Mouse (Mus musculus) adrenal gland (tissue): Measurements from ENCODE around the gene Polm.
"Not testable (repeated sequence)": the region's sequence is repeated elsewhere in the genome, so short reads cannot be mapped to it uniquely, and the experiment has no call there.

Experiments used
- intact Hi-C: fragments of 180-260 bp; cut with DNase I; formaldehyde crosslinking; loops from one replicate; pipeline ENCODE4 v1.15.1; 2025

Polm gene

GRCm38 (mm10) chr11:5855902-5856301, 18.1 kb upstream of the Polm start:
- intact Hi-C loops, result no loop called here

DNA sequence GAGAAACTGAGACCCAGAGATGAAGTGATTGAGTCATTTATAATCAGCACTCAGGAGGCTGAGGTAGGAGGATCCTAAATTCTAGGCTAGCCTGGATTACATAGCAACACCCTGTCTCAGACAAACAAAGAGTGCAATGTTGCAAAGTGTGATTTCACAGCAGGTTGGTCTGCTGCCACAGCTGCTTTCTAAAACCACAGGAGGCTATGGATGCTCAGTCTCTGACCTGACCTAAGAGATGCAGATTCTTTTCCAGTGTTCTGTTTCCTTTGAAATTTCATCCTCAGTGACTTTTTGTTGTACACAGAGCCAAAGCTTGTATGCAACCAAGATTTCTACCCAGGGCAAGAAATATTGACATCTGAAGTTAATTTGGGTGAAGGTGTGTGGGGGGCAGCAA, 17.7 kb upstream of the Polm start:
- intact Hi-C loops, result no loop called here

- intact Hi-C loops, result no loop called here
Observed at GRCm38 (mm10) chr11:5852314-5852713, 14.5 kb upstream of the Polm start.

DNA sequence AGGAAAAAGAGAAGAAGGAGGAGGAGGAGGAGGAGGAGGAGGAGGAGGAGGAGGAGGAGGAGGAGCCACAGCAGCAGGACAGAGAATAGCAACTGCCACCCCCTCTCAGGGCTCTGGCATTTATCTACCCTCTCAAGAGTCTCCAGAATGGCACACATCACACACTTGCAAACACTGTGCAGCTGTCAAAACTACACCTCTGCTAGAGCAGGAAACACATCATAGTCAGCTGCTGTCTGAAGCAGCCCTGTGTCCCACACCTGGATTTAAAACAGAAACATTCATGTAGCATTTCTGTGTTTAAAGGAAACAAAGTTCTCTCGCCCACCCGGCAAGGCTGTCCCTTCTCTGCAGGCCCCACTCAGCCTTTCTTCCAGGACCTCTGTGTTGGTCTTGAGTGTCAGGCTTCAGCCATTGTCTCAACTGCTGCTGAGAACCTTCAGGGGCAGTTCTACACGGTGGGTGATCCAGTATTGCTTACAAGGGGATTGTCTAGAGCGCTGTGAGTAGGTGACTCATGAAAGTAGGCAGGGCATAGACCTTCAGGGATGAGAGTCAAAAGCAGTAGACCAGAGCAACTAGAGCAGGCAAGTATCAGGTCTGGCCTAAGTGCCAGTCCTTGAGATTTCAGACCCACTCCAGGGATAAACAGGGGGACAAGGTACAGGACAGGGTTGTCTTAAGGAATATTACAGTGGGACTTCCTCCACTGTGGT, 13.4 kb upstream of the Polm start:
- intact Hi-C loops, result no loop called here

DNA sequence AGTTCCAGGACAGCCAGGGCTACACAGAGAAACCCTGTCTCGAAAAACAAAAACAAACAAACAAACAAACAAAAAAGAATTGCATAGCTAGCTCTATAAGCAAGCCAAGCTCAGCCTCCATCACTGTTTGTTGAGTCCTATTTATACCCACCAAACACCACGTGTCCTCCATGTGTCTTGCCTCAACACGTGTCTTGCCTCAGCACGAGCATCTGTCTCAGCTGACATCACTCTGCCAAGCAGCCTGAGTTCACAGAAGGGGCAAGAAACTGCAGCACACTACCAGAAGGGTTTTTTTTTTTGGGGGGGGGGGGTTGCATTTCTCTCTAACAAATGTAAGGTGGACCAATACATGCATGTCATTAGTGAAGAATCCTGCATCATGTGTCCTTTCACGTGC, 12.6 kb upstream of the Polm start:
- intact Hi-C loops, result no loop called here

DNA sequence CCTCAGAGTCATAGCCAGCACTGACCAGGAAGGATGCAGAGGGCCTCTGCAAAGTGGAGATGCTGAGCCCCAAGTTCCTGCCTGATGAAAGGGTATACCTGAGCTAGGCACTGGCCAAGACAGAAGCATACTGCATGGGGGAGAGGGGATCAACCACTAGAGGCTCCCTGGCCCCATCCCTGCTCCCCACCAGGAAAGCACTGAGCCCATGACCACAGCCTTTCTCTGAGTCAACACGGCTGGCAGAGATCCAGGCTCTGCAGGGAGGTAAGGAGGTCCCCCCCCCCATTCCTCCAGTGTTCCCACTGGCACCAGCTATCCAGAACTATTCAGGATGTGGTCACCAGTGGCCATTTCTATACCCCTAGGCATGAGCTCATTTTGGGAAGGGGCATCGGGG, 11.5 kb upstream of the Polm start:
- intact Hi-C loops, result no loop called here

- intact Hi-C loops, result no loop called here
Observed at GRCm38 (mm10) chr11:5848741-5849140, 10.9 kb upstream of the Polm start.

- intact Hi-C loops, result no loop called here
Observed at GRCm38 (mm10) chr11:5846639-5847345, 9.0 kb upstream of the Polm start.

DNA sequence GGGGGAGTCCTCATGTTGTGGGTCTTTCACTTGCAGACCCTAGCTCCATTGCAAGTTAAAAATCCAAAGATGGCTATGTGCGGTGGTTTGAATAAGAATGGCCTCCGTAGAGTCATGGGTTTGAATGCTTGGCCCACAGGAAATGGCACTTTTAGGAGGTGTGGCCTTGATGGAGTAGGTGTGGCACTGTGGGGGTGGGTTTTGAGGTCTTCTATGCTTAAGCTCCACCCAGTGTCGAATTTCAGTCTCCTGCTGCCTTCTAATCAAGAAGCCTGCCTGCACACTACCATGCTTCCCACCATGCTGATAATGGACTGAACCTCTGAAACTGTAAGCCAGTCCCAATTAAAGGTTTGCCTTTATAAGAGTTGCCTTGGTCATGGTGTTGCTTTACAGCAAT, 5.3 kb upstream of the Polm start:
- intact Hi-C loops, result no loop called here

- intact Hi-C loops, result no loop called here
Observed at GRCm38 (mm10) chr11:5841751-5842150, 3.9 kb upstream of the Polm start.

GRCm38 (mm10) chr11:5840346-5840745, 2.5 kb upstream of the Polm start:
- intact Hi-C loops, result no loop called here

DNA sequence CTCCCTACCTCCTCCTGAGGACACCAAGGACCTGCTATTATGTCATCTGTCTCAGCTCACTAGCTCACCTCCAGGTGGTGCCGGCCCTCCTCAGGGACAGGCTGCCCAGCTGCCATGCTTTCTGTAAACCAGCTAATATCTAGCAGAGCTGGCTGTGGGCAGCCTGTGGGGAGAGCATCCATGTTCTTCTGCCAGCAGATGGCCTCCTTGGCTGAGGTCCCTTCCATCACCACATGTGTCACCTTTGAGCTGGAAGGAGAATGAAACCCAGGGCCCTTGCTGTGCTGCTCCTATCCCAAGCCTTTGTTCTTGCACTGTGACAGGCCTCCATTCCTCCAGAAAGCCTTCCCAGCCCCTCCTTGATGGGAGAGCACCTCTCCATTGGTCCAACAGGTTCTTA, 1.7 kb downstream of the Polm start:
- intact Hi-C loops, result loop anchor here (5.0 kb wide), 1 partner anchor 46 kb away; no protein-coding TSS in a partner anchor

GRCm38 (mm10) chr11:5835057-5835456, 2.8 kb downstream of the Polm start:
- intact Hi-C loops, result loop anchor here (5.0 kb wide), 1 partner anchor 47 kb away; no protein-coding TSS in a partner anchor

GRCm38 (mm10) chr11:5834506-5834905, 3.3 kb downstream of the Polm start:
- intact Hi-C loops, result no loop called here

GRCm38 (mm10) chr11:5829327-5829726, 8.5 kb downstream of the Polm start:
- intact Hi-C loops, result no loop called here

GRCm38 (mm10) chr11:5828509-5829191, 9.2 kb downstream of the Polm start:
- intact Hi-C loops, result no loop called here

GRCm38 (mm10) chr11:5827931-5828330, 9.9 kb downstream of the Polm start:
- intact Hi-C loops, result no loop called here

DNA sequence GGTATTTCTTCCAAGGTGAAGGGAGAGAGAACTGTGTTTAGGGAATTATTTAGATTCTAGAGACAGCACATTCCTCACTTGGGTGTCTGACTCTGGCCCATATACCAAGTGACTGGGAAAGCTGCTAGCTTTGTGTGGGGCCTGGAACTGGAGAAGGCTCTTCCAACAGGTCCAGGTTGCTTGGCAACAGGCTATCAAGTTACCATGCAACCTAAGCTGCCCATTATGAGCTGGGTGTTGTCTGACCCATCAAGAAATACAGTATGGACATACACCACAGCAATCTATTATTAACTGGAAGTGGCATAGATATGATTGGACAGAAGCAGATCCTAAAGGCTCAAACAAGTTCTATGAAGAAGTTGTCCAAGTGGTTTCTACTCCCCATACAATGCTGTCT, 12.4 kb downstream of the Polm start:
- intact Hi-C loops, result no loop called here

GRCm38 (mm10) chr11:5819223-5819622, 18.6 kb downstream of the Polm start:
- intact Hi-C loops, result no loop called here

DNA sequence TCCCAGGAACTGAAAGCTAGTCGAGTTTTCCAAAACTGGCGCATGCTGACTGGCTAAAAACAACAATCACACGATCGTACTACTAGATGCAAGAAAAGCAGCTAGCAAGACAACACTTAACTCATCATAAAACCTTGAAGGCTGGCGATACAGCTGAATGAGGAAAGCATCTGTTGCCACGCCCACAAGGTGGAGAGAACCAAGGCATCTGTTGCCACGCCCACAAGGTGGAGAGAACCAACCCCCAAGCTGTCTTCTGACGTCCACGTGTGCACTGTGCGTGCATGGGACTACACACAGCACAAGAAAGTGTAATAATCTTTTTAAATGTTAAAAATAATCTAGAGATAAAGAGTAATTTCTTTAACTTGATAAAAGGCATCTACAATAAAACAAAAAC, 24.4 kb downstream of the Polm start:
- intact Hi-C loops, result no loop called here

- intact Hi-C loops, result not testable (repeated sequence)
Observed at GRCm38 (mm10) chr11:5809487-5809886, 28.3 kb downstream of the Polm start.

DNA sequence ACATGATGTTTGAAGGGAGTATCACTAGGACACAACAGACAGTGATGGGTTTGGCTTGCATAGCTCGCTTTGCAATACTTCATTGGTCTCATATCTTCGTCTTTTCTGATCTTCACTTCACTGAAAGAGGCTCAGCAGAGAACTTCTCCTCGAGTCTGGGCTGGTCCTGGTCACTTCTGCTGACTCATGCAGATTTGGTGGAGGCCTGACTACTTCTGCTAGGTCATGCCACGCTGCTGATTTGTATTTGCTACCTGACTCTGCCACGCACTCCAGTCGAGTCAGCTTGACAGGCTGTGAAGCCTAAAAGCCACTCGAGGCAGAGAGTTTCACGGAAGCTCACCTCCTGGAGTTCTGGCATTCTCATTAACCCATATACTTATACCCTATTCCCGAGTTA, 29.9 kb downstream of the Polm start:
- intact Hi-C loops, result no loop called here
